Mouse (Mus musculus) lung, adult 18-20 months (tissue): ENCODE measurements around the gene Leap2.
"Not testable (repeated sequence)": the region's sequence is repeated elsewhere in the genome, so short reads cannot be mapped to it uniquely, and the experiment has no call there.

Experiments used
- DNase-seq, 2 experiments: peaks; one replicate each; pipeline ENCODE4 v3.0.0; 2022; ENCODE audit warnings: mixed read lengths in 2 of 2

The Leap2 gene

GRCm38 (mm10) chr11:53441921-53442320 lies 19.0 kb upstream of the Leap2 start:
- no peak for DNase-seq

GRCm38 (mm10) chr11:53436338-53436737 lies 13.4 kb upstream of the Leap2 start:
- DNase-seq = no peak

- DNase-seq = no peak
These were observed 12.5 kb upstream of the Leap2 start for GRCm38 (mm10) chr11:53435504-53435903.

GRCm38 (mm10) chr11:53433057-53433456 lies 10.1 kb upstream of the Leap2 start:
- no peak for DNase-seq

GRCm38 (mm10) chr11:53431347-53432056 lies 8.5 kb upstream of the Leap2 start:
- peak; percentile 16 to 48 for DNase-seq

- peak; percentile 100 for DNase-seq
These were observed 7.8 kb upstream of the Leap2 start, which contains the start of the genes Uqcrq and Gdf9 for GRCm38 (mm10) chr11:53430670-53431346. Gene Uqcrq (minus strand): TSS chr11:53430831. Gene Gdf9 (plus strand): TSS chr11:53431023.

GRCm38 (mm10) chr11:53430300-53430669 lies 7.3 kb upstream of the Leap2 start:
- DNase-seq = no peak

- DNase-seq = no peak
These were observed 6.2 kb upstream of the Leap2 start for GRCm38 (mm10) chr11:53429182-53429581.

- no peak for DNase-seq
These were observed 5.7 kb upstream of the Leap2 start for GRCm38 (mm10) chr11:53428716-53429057.

- DNase-seq = no peak
These were observed 5.2 kb upstream of the Leap2 start for GRCm38 (mm10) chr11:53427993-53428715.

- DNase-seq = not testable (repeated sequence)
These were observed 3.9 kb upstream of the Leap2 start for GRCm38 (mm10) chr11:53426914-53427313.

GRCm38 (mm10) chr11:53425711-53426255 lies 2.8 kb upstream of the Leap2 start:
- no peak for DNase-seq

- no peak for DNase-seq
These were observed 2.3 kb upstream of the Leap2 start for GRCm38 (mm10) chr11:53425251-53425650.

GRCm38 (mm10) chr11:53424826-53425225 lies 1.9 kb upstream of the Leap2 start:
- no peak for DNase-seq

- DNase-seq = no peak
These were observed 4.9 kb downstream of the Leap2 start for GRCm38 (mm10) chr11:53418048-53418447.

- no peak for DNase-seq
These were observed 9.1 kb downstream of the Leap2 start for GRCm38 (mm10) chr11:53413871-53414270.

GRCm38 (mm10) chr11:53411738-53412137 lies 11.2 kb downstream of the Leap2 start:
- no peak for DNase-seq

GRCm38 (mm10) chr11:53403638-53404037 lies 19.3 kb downstream of the Leap2 start:
- DNase-seq = no peak

- no peak for DNase-seq
These were observed 29.1 kb downstream of the Leap2 start for GRCm38 (mm10) chr11:53393856-53394255.

- DNase-seq = no peak
These were observed 39.1 kb downstream of the Leap2 start for GRCm38 (mm10) chr11:53383758-53384428.

GRCm38 (mm10) chr11:53378918-53379317 lies 44.1 kb downstream of the Leap2 start:
- peak in 1 of 2 experiments; percentile 6 for DNase-seq
